Mouse (Mus musculus) limb, embryonic 14.5 days (tissue): ENCODE results near the gene Vsx2. TPM values are rescaled to one million over a fixed set of nuclear protein-coding genes. Genes with fewer than 3 reads are reported as not detected.

Experiments used
- ATAC-seq: fragments of 200-750 bp; cut with Nextera tagmentation; 2 replicates; pipeline ENCODE4 v1.8.0; 2017; ENCODE audit warnings: low read depth, moderate number of reproducible peaks, moderate TSS enrichment; ENCODE audit not compliant: low FRiP score
- DNase-seq: peaks from one replicate; pipeline ENCODE4 v3.0.0-alpha.2; 2015; ENCODE audit warnings: low spot score
- H3K27ac ChIP-seq: fragments of 300-500 bp; sonication (generic); replicated peaks from 2 replicates; pipeline ENCODE4 v1.5.1; 2014; ENCODE audit warnings: low read depth, mild to moderate bottlenecking, low read length, moderate library complexity, mixed read lengths
- H3K27me3 ChIP-seq: fragments of 300-500 bp; sonication (generic); 2 replicates; pipeline ENCODE4 v1.6.1; 2014; ENCODE audit warnings: low read length, mixed read lengths; ENCODE audit not compliant: control insufficient read depth, insufficient read depth
- H3K36me3 ChIP-seq: fragments of 300-500 bp; sonication (generic); 2 replicates; pipeline ENCODE4 v1.6.1; 2014; ENCODE audit warnings: mild to moderate bottlenecking, low read length, moderate library complexity, mixed read lengths; ENCODE audit not compliant: control insufficient read depth, insufficient read depth
- H3K4me1 ChIP-seq: fragments of 300-500 bp; sonication (generic); 2 replicates; pipeline ENCODE4 v1.6.1; 2014; ENCODE audit warnings: antibody characterized with exemption, low read length, mixed read lengths; ENCODE audit not compliant: control insufficient read depth, insufficient read depth
- H3K4me2 ChIP-seq: fragments of 300-500 bp; sonication (generic); replicated peaks from 2 replicates; pipeline ENCODE4 v1.6.1; 2014; ENCODE audit warnings: low read depth, mild to moderate bottlenecking, low read length, moderate library complexity; ENCODE audit not compliant: severe bottlenecking
- H3K4me3 ChIP-seq: fragments of 300-500 bp; sonication (generic); replicated peaks from 2 replicates; pipeline ENCODE4 v1.5.1; 2014; ENCODE audit warnings: low read length
- H3K9ac ChIP-seq: fragments of 300-500 bp; sonication (generic); 2 replicates; pipeline ENCODE4 v1.6.1; 2014; ENCODE audit warnings: mild to moderate bottlenecking, low read depth, low read length, moderate library complexity; ENCODE audit not compliant: severe bottlenecking
- H3K9me3 ChIP-seq: fragments of 300-500 bp; sonication (generic); 2 replicates; pipeline ENCODE4 v1.6.1; 2016; ENCODE audit warnings: low read length; ENCODE audit not compliant: control insufficient read depth
- POLR2A ChIP-seq: fragments of 200-500 bp; IDR thresholded peaks from 2 replicates; pipeline ENCODE4 v1.8.0; 2012; ENCODE audit warnings: inconsistent platforms, mild to moderate bottlenecking, moderate library complexity, borderline replicate concordance; ENCODE audit not compliant: insufficient read depth, insufficient read length; ENCODE audit errors: extremely low read depth
- WGBS: fragments of 180-500 bp; shearing (Covaris S2); extraction: QIAGEN DNeasy Blood & Tissue Kit; methylation state at CpG from one replicate; pipeline ENCODE4 v1.1.7; 2014; 5-methylcytosine and 5-hydroxymethylcytosine counted together
- polyA plus RNA-seq, 2 experiments: library from polyadenylated mRNA; depleted of rRNA in 1 of 2; stranded (reverse) in 1 of 2; unstranded in 1 of 2; fragments of >200 nt; fragmentation: Nextera tagmentation in 1 of 2; extraction: Ambion mirVana in 1 of 2; gene quantifications; 2 replicates each; pipeline versions ENCODE4 v1.2.1 to v1.2.3; 2012 to 2014

Vsx2 gene
- polyA plus RNA-seq, 2 experiments: 0.22 to 0.47 TPM

- Histone ChIP-seq H3K9me3 (no peaks in the 10 kb centered on the region), H3K4me3 (peak within 1 kb of the TSS; percentile 72), H3K4me1 (peaks cover 2% of the 10 kb centered on the region; the same call in 1 of the 2 replicates), H3K27ac (peak within 1 kb of the TSS; percentile 61), H3K9ac (peak within 1 kb of the TSS; percentile 81), H3K27me3 (no peaks in the 10 kb centered on the region), H3K36me3 (peaks cover 14% of the 10 kb centered on the region; the same call in 1 of the 2 replicates), H3K4me2 (peak within 1 kb of the TSS; percentile 60)
- under 1% methylated on average over 34 of the region's 34 CpGs for WGBS
- peak; percentile 96 for DNase-seq
- peak; percentile 96 for ATAC-seq
- TF ChIP-seq POLR2A: peak; percentile 73; the same call in 1 of the 2 replicates
Observed at GRCm38 (mm10) chr12:84616977-84617630, 47.5 kb downstream of the Vsx2 start, which contains the start of gene Abcd4. Gene Abcd4 (minus strand): TSS chr12:84617413.

- H3K9ac ChIP-seq: peak overlapping the region; percentile 81
- TF ChIP-seq POLR2A: no peak
- peak; percentile 27; the same call in 1 of the 2 replicates for ATAC-seq
- H3K4me2 ChIP-seq: peak overlapping the region; percentile 60
- peak overlapping the region; percentile 61 for H3K27ac ChIP-seq
- peaks cover 2% of the 10 kb centered on the region; the same call in 1 of the 2 replicates for H3K4me1 ChIP-seq
- peak overlapping the region; percentile 72 for H3K4me3 ChIP-seq
- no peak for DNase-seq
- WGBS: 6% methylated on average over 10 of the region's 10 CpGs
- no peaks in the 10 kb centered on the region for H3K27me3 ChIP-seq
- peaks cover 10% of the 10 kb centered on the region; the same call in 1 of the 2 replicates for H3K36me3 ChIP-seq
- H3K9me3 ChIP-seq: no peaks in the 10 kb centered on the region
Observed at GRCm38 (mm10) chr12:84617663-84618062, 48.1 kb downstream of the Vsx2 start.

DNA sequence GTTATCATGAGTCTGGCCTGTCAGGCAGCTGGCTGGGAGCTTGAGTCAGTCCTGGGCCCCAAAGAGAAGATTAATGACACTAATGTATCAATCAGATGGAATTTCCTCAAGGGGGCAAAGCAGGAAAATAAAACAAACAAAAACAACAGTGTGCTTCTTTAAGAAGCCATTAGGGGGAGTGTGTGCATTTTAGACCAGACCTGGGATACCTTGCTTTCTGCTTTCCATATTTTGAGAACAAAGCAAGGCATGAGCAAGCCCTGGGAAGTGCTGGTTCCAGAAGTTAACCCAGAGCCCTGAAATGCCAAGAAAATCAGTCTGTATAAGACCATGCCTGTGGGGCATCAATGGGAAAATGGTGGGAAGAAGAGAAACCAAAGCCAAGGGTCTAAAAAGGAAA is 51.4 kb downstream of the Vsx2 start:
- Histone ChIP-seq H3K4me2 (no peak overlapping the region), H3K27ac (no peak overlapping the region), H3K4me3 (no peak overlapping the region), H3K27me3 (peaks cover 12% of the 10 kb centered on the region), H3K36me3 (no peaks in the 10 kb centered on the region), H3K9me3 (no peaks in the 10 kb centered on the region), H3K9ac (no peak overlapping the region), H3K4me1 (no peaks in the 10 kb centered on the region; the same call in 1 of the 2 replicates)
- TF ChIP-seq POLR2A: no peak
- DNase-seq (no peak), ATAC-seq (no peak)

DNA sequence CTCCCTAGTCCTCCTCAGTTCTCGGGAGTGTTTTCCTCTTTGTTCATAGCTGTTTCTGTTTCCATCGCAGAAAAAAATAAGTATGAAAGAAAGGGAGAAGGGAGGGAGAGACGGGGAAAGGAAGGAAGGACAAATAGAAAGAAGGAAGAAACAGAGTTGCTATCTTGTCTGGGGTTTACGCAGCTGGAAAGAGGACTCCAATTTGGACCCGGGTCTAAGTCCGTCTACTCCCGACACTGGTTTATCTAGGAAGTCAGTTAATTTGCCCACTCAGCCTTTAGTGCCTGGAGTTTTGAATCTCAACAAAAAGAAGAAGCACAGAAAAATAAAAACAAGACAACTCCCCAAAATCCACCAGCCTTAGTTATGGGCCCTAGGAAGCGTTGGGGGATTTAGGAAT is 55.0 kb downstream of the Vsx2 start:
- Histone ChIP-seq H3K27me3 (peaks cover 19% of the 10 kb centered on the region), H3K9me3 (no peaks in the 10 kb centered on the region), H3K36me3 (no peaks in the 10 kb centered on the region), H3K27ac (no peak overlapping the region), H3K4me1 (no peaks in the 10 kb centered on the region), H3K9ac (no peak overlapping the region), H3K4me2 (no peak overlapping the region), H3K4me3 (no peak overlapping the region)
- WGBS: 35% methylated on average over 8 of the region's 8 CpGs
- no peak for TF ChIP-seq POLR2A
- DNase-seq (no peak), ATAC-seq (no peak)

GRCm38 (mm10) chr12:84625116-84625515 is 55.6 kb downstream of the Vsx2 start:
- Histone ChIP-seq H3K4me1 (no peaks in the 10 kb centered on the region), H3K9me3 (no peaks in the 10 kb centered on the region), H3K36me3 (no peaks in the 10 kb centered on the region), H3K27ac (no peak overlapping the region), H3K27me3 (peaks cover 19% of the 10 kb centered on the region), H3K9ac (0 out of 2 replicates have a peak overlapping the region, but pooled peaks have one; percentile 34), H3K4me3 (no peak overlapping the region), H3K4me2 (no peak overlapping the region)
- TF ChIP-seq POLR2A: no peak
- no peak for ATAC-seq
- no peak for DNase-seq
- 2% methylated on average over 9 of the region's 9 CpGs for WGBS
